Mouse (Mus musculus) left cerebral cortex, adult 2 months (tissue): ENCODE measurements around the gene Slc10a6. TPM values are rescaled to one million over a fixed set of nuclear protein-coding genes. Genes with fewer than 3 reads are reported as not detected.

Experiments
- DNase-seq, 2 experiments: peaks; one replicate each; pipeline ENCODE4 v3.0.0; 2021 to 2022; ENCODE audit warnings: low spot score in 2 of 2, mixed read lengths in 1 of 2; ENCODE audit errors: extremely low spot score in 1 of 2
- H3K27ac ChIP-seq: fragments of 200-600 bp; 2 replicates; pipeline ENCODE4 v1.8.1; 2022
- H3K4me3 ChIP-seq: fragments of 200-600 bp; 2 replicates; pipeline ENCODE4 v1.8.1; 2022
- CTCF ChIP-seq: fragments of 200-600 bp; IDR thresholded peaks from 2 replicates; pipeline ENCODE4 v1.8.1; 2022; ENCODE audit warnings: antibody characterized with exemption, mild to moderate bottlenecking, moderate library complexity
- intact Hi-C: fragments of 180-260 bp; cut with DNase I; formaldehyde crosslinking; loops from one replicate; pipeline ENCODE4 v1.15.1; 2025
- total RNA-seq, 2 experiments: library from RNA; stranded (reverse); gene quantifications; 2 replicates each; pipeline ENCODE4 v1.2.3; 2021

Slc10a6 gene
- total RNA-seq, 2 experiments from 2014 or later = 0.21 TPM; not detected in 1

- no peak for TF ChIP-seq CTCF
- no peak overlapping the region for H3K4me3 ChIP-seq
- H3K27ac ChIP-seq = no peak overlapping the region
- intact Hi-C loops = no loop called here
- DNase-seq = no peak
Observed at GRCm38 (mm10) chr5:103610856-103611472, 18.2 kb downstream of the Slc10a6 start.

- intact Hi-C loops = no loop called here
- Histone ChIP-seq H3K4me3 (no peak overlapping the region), H3K27ac (no peak overlapping the region)
- no peak for TF ChIP-seq CTCF
- DNase-seq = no peak
Observed at GRCm38 (mm10) chr5:103610148-103610547, 19.1 kb downstream of the Slc10a6 start.

- no peak overlapping the region for H3K27ac ChIP-seq
- H3K4me3 ChIP-seq = no peak overlapping the region
- TF ChIP-seq CTCF = no peak
- intact Hi-C loops = no loop called here
- no peak for DNase-seq
Observed at GRCm38 (mm10) chr5:103605707-103606106, 23.5 kb downstream of the Slc10a6 start.

GRCm38 (mm10) chr5:103603115-103603893, 25.9 kb downstream of the Slc10a6 start:
- TF ChIP-seq CTCF = no peak
- no peak overlapping the region for H3K4me3 ChIP-seq
- DNase-seq = no peak
- intact Hi-C loops = no loop called here
- no peak overlapping the region for H3K27ac ChIP-seq

- intact Hi-C loops = no loop called here
Observed at GRCm38 (mm10) chr5:103598881-103599280, 30.3 kb downstream of the Slc10a6 start.

GRCm38 (mm10) chr5:103598264-103598663, 30.9 kb downstream of the Slc10a6 start:
- intact Hi-C loops = no loop called here
- no peak overlapping the region for H3K4me3 ChIP-seq
- H3K27ac ChIP-seq = no peak overlapping the region
- DNase-seq = no peak
- TF ChIP-seq CTCF = no peak

More at GRCm38 (mm10) chr5:103598881-103599280, 30.3 kb downstream of the Slc10a6 start:
- Histone ChIP-seq H3K27ac (no peak overlapping the region), H3K4me3 (no peak overlapping the region)
- DNase-seq = no peak
- no peak for TF ChIP-seq CTCF

- H3K4me3 ChIP-seq = no peak overlapping the region
- no peak for TF ChIP-seq CTCF
- intact Hi-C loops = no loop called here
- H3K27ac ChIP-seq = no peak overlapping the region
- DNase-seq = no peak
Observed at GRCm38 (mm10) chr5:103597604-103598003, 31.6 kb downstream of the Slc10a6 start.

GRCm38 (mm10) chr5:103596467-103597146, 32.6 kb downstream of the Slc10a6 start:
- intact Hi-C loops = no loop called here
- DNase-seq = no peak
- Histone ChIP-seq H3K27ac (no peak overlapping the region), H3K4me3 (no peak overlapping the region)
- TF ChIP-seq CTCF = no peak

- intact Hi-C loops = no loop called here
- DNase-seq = no peak
- no peak for TF ChIP-seq CTCF
- H3K4me3 ChIP-seq = no peak overlapping the region
- no peak overlapping the region for H3K27ac ChIP-seq
Observed at GRCm38 (mm10) chr5:103595394-103596226, 33.6 kb downstream of the Slc10a6 start.

GRCm38 (mm10) chr5:103593575-103593974, 35.6 kb downstream of the Slc10a6 start:
- no peak overlapping the region for H3K27ac ChIP-seq
- DNase-seq = no peak
- intact Hi-C loops = no loop called here
- TF ChIP-seq CTCF = no peak
- no peak overlapping the region for H3K4me3 ChIP-seq

GRCm38 (mm10) chr5:103592706-103593105, 36.5 kb downstream of the Slc10a6 start:
- peak in 1 of 2 experiments; percentile 25 for DNase-seq
- no peak for TF ChIP-seq CTCF
- H3K4me3 ChIP-seq = no peak overlapping the region
- intact Hi-C loops = no loop called here
- no peak overlapping the region for H3K27ac ChIP-seq

GRCm38 (mm10) chr5:103591846-103592245, 37.4 kb downstream of the Slc10a6 start:
- intact Hi-C loops = no loop called here
- no peak for TF ChIP-seq CTCF
- Histone ChIP-seq H3K4me3 (no peak overlapping the region), H3K27ac (no peak overlapping the region)
- no peak for DNase-seq
